Mouse (Mus musculus): ENCODE measurements around the gene Acox2. TPM values are rescaled to one million over a fixed set of nuclear protein-coding genes. Genes with fewer than 3 reads are reported as not detected.

Gene Acox2
- polyA plus RNA-seq, 1 experiment from 2014 or later: 47.0 TPM

DNA sequence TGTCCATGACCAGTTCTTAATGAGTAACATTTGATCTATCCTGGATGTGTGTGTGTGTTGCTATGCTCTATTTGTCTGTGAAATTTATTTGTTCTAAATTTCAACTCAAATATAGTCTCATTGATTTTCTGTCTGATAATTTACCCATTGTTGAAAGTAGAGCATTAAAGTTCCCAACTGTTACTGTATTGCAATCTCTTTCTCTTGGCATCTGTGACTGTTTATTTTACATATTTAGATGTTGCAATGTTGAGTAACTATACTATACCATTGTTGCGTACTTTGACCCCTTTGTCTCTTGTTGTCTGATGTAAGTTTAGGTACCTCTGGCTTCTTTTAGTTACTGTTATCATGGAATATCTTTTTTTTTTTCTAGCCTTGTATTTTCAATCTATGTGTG is 5.2 kb upstream of the Acox2 start:
- WGBS (ENCODE audit: insufficient replicate concordance): 67% methylated on average over 1 of the region's 1 CpGs
- no peak overlapping the region for H3K4me2 ChIP-seq
- no peak overlapping the region for H3K27ac ChIP-seq (replicated peaks)

DNA sequence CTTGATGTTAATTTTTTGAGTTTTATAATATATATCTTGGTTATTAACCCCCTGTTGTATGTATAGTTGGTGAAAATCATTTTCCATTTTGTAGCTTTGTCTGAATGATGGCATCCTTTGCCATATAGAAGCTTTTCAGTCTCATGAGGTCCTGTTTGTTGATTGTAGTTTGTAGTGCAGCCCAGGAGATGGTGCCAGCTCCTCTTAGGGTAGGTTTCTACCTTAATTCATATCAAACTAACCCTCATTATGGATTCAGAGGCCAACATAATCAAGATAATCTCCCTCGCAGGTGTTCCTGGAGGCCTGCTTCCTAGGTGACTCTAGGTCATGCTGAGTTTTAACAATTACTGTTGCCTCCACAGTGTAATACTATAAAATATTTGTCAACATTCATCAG is 3.1 kb upstream of the Acox2 start:
- WGBS (ENCODE audit: insufficient replicate concordance): 52% methylated on average over 1 of the region's 1 CpGs
- H3K4me3 ChIP-seq (replicated peaks): no peak overlapping the region
- no peak overlapping the region for H3K27ac ChIP-seq (replicated peaks)
- no peak overlapping the region for H3K9ac ChIP-seq
- H3K27me3 ChIP-seq: no peaks in the 10 kb centered on the region
- no peak for ATAC-seq (ENCODE audit: insufficient read depth)
- no peaks in the 10 kb centered on the region for H3K9me3 ChIP-seq (replicated peaks)
- no peaks in the 10 kb centered on the region for H3K4me1 ChIP-seq (replicated peaks)
- no peak overlapping the region for H3K4me2 ChIP-seq
- no peaks in the 10 kb centered on the region for H3K36me3 ChIP-seq (replicated peaks)

More for the DNA sequence above, 5.2 kb upstream of the Acox2 start:
- Histone ChIP-seq H3K9ac (no peak overlapping the region), H3K4me3 (replicated peaks) (no peak overlapping the region), H3K27me3 (no peaks in the 10 kb centered on the region), H3K36me3 (replicated peaks) (no peaks in the 10 kb centered on the region), H3K9me3 (replicated peaks) (no peaks in the 10 kb centered on the region), H3K4me1 (replicated peaks) (no peaks in the 10 kb centered on the region)
- ATAC-seq (ENCODE audit: insufficient read depth): no peak

DNA sequence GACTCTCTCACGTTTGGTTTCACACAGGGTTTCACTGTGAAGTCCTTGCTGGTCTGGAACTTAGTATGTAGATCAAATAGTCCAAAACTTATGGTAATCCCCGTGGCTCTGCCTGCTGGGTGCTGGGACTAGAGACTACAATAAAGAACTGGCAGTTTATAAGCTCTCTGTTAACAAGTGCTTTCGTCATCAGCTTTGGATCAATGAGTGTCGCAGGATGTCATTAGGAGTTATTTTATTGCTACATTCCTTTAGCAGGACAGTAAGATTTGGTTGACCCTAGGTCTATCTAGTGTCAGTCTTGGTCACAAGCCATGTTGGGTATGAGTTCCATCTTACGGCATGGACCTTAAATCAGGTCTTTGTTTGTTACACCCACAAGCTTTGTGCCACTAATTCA is 1.1 kb upstream of the Acox2 start:
- ATAC-seq (ENCODE audit: insufficient read depth): no peak
- Histone ChIP-seq H3K36me3 (replicated peaks) (no peaks in the 10 kb centered on the region), H3K4me3 (replicated peaks) (no peak overlapping the region), H3K4me2 (no peak overlapping the region), H3K27ac (replicated peaks) (0 out of 2 replicates have a peak overlapping the region, but pooled peaks have one; percentile 45), H3K9me3 (replicated peaks) (no peaks in the 10 kb centered on the region), H3K9ac (no peak overlapping the region), H3K27me3 (no peaks in the 10 kb centered on the region), H3K4me1 (replicated peaks) (no peaks in the 10 kb centered on the region; the same call in 1 of the 2 replicates)
- 51% methylated on average over 5 of the region's 5 CpGs for WGBS (ENCODE audit: insufficient replicate concordance)

DNA sequence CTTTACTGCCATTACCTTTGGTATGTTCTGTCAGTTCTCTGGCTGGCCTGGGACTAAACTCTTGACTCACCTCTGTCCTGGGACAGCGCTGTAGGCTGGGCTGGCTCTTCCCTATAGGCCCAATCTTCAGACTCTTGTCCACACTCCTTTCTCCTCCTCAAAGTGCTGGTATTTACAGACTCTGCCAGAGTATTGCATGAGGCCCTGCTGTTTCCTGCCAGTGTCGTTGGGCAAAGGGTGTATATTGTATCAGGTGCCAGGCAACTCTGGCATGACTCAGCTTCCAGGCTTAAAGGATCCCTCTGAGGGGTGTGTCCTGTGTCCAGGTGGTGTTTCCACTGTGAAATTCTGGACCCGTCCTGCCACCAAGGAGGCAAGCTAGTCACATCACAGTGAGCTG is 401 bp downstream of the Acox2 start:
- Histone ChIP-seq H3K9ac (no peak overlapping the region), H3K4me1 (replicated peaks) (no peaks in the 10 kb centered on the region; the same call in 1 of the 2 replicates), H3K27ac (replicated peaks) (peak overlapping the region; percentile 78), H3K4me2 (peak overlapping the region; percentile 50), H3K27me3 (no peaks in the 10 kb centered on the region), H3K4me3 (replicated peaks) (peak overlapping the region; percentile 36), H3K9me3 (replicated peaks) (no peaks in the 10 kb centered on the region), H3K36me3 (replicated peaks) (0 out of 2 replicates have a peak, but pooled peaks cover 3% of the 10 kb centered on the region)
- ATAC-seq (ENCODE audit: insufficient read depth): peak; percentile 4; the same call in 1 of the 2 replicates
- 42% methylated on average over 3 of the region's 3 CpGs for WGBS (ENCODE audit: insufficient replicate concordance)

DNA sequence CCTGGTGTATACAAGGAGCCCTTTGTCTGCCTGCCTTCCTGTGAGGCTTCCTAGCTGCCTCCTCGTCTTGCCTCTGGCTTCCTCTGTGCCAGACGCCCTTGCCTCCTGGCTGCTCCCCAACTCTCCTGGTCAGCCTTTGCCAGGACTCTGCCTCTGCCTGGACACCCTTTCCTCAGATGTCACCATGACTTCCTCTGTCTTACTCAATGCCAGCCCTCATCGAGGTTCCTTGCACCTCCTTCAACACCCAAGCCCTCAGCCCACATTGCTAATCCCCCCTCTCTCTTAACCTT is 872 bp downstream of the Acox2 start:
- H3K36me3 ChIP-seq (replicated peaks): 0 out of 2 replicates have a peak, but pooled peaks cover 3% of the 10 kb centered on the region
- H3K9me3 ChIP-seq (replicated peaks): no peaks in the 10 kb centered on the region
- peak overlapping the region; percentile 36 for H3K4me3 ChIP-seq (replicated peaks)
- no peaks in the 10 kb centered on the region for H3K27me3 ChIP-seq
- no peaks in the 10 kb centered on the region; the same call in 1 of the 2 replicates for H3K4me1 ChIP-seq (replicated peaks)
- peak overlapping the region; percentile 78 for H3K27ac ChIP-seq (replicated peaks)
- H3K4me2 ChIP-seq: peak overlapping the region; percentile 50
- 23% methylated on average over 3 of the region's 3 CpGs for WGBS (ENCODE audit: insufficient replicate concordance)
- no peak overlapping the region for H3K9ac ChIP-seq
- no peak for ATAC-seq (ENCODE audit: insufficient read depth)

DNA sequence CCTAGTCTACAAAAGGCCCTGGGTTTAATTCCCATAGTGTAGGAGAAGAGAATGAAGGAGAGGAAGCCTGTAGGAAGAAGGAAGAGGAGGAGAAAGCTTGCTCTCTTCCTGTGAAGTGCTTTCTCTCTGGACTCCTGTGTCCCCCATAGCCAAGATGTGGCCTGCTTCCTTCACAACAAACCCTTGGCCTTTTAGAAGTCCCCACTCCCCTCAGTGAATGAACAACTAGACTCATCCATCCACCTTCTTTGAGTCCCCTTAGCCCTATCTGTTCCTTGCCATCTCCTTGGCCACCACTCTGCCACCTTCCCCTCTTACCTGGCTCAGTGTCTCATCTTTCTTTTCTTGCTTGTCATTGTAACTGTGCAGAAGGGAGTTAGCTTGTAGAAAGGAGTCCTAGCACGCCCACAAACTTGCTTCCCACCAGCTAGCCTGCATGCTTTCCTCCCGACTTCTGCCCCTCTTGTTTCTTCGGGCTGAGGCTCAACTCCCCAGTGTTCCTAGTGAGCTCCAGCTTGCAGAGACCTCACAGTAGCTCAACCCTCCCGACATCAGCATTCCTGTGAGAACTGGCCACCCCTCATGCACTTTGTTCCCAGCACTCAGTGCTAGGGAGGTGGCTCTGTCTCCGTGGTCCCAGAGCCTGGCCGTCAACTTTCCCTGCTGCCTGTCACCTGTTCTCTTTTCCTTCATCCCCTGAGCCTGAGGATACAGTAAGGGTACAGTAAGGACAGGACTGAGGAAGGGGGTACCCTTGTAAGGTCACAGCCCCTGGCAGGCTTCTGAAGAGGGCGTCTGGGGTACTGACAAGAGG is 1.4 kb downstream of the Acox2 start:
- H3K9ac ChIP-seq: peak overlapping the region; percentile 5; the same call in 1 of the 2 replicates
- H3K9me3 ChIP-seq (replicated peaks): no peaks in the 10 kb centered on the region
- 34% methylated on average over 7 of the region's 7 CpGs for WGBS (ENCODE audit: insufficient replicate concordance)
- peak overlapping the region; percentile 50 for H3K4me2 ChIP-seq
- peak overlapping the region; percentile 36 for H3K4me3 ChIP-seq (replicated peaks)
- peak overlapping the region; percentile 78 for H3K27ac ChIP-seq (replicated peaks)
- H3K36me3 ChIP-seq (replicated peaks): 0 out of 2 replicates have a peak, but pooled peaks cover 3% of the 10 kb centered on the region
- H3K4me1 ChIP-seq (replicated peaks): no peaks in the 10 kb centered on the region; the same call in 1 of the 2 replicates
- no peaks in the 10 kb centered on the region for H3K27me3 ChIP-seq
- ATAC-seq (ENCODE audit: insufficient read depth): 0 out of 2 replicates have a peak, but pooled peaks have one; percentile 13

- H3K27me3 ChIP-seq: no peaks in the 10 kb centered on the region
- no peaks in the 10 kb centered on the region; the same call in 1 of the 2 replicates for H3K4me1 ChIP-seq (replicated peaks)
- H3K9ac ChIP-seq: no peak overlapping the region
- H3K36me3 ChIP-seq (replicated peaks): 0 out of 2 replicates have a peak, but pooled peaks cover 3% of the 10 kb centered on the region
- H3K9me3 ChIP-seq (replicated peaks): no peaks in the 10 kb centered on the region
- 0 out of 2 replicates have a peak, but pooled peaks have one; percentile 16 for ATAC-seq (ENCODE audit: insufficient read depth)
- H3K27ac ChIP-seq (replicated peaks): peak overlapping the region; percentile 78
- 40% methylated on average over 5 of the region's 5 CpGs for WGBS (ENCODE audit: insufficient replicate concordance)
- H3K4me3 ChIP-seq (replicated peaks): peak overlapping the region; percentile 36
- H3K4me2 ChIP-seq: peak overlapping the region; percentile 50
These were observed 2.3 kb downstream of the Acox2 start for GRCm38 (mm10) chr14:8256881-8257280.

- H3K4me2 ChIP-seq: peak overlapping the region; percentile 50; the same call in 1 of the 2 replicates
- no peak overlapping the region for H3K27ac ChIP-seq (replicated peaks)
- no peaks in the 10 kb centered on the region; the same call in 1 of the 2 replicates for H3K4me1 ChIP-seq (replicated peaks)
- 55% methylated on average over 6 of the region's 6 CpGs for WGBS (ENCODE audit: insufficient replicate concordance)
- H3K9me3 ChIP-seq (replicated peaks): no peaks in the 10 kb centered on the region
- H3K9ac ChIP-seq: no peak overlapping the region
- no peak for ATAC-seq (ENCODE audit: insufficient read depth)
- H3K36me3 ChIP-seq (replicated peaks): 0 out of 2 replicates have a peak, but pooled peaks cover 3% of the 10 kb centered on the region
- H3K27me3 ChIP-seq: no peaks in the 10 kb centered on the region
- H3K4me3 ChIP-seq (replicated peaks): no peak overlapping the region
These were observed 3.1 kb downstream of the Acox2 start for GRCm38 (mm10) chr14:8256072-8256471.

DNA sequence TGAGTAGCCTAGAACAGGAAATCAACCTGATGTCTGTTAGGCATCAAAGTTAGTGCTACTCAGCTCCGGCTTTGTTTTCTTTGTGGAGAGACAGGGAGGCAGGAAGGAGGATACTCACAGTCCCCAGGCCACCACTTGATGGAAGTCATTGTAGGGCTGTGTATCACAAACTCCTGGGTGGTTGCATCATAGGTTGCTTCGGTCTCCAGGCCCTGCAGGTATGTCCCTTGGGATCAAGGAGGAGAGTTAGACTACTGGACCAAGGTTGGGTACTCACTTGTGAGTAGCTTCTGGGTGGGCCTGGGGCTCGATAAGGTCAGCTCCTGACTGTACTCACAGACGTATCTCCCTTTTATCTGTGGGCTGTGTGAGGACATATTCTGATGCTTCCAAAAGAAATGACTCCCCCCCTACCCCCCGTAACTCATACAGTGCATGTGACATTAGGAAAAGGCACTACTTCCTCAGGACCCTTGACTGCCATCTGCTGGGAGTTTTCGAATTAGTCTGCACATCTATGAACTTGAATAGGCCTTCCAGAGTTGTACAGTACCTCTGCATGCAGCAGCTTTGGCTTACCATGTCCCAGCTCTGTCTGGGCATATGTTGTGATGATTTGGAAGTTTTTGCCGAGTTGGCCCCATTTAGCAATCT is 4.0 kb downstream of the Acox2 start:
- H3K4me1 ChIP-seq (replicated peaks): no peaks in the 10 kb centered on the region; the same call in 1 of the 2 replicates
- H3K27me3 ChIP-seq: no peaks in the 10 kb centered on the region
- no peak for ATAC-seq (ENCODE audit: insufficient read depth)
- 42% methylated on average over 7 of the region's 7 CpGs for whole genome bisulfite sequencing (ENCODE audit: insufficient replicate concordance)
- 0 out of 2 replicates have a peak, but pooled peaks cover 3% of the 10 kb centered on the region for H3K36me3 ChIP-seq (replicated peaks)
- H3K9ac ChIP-seq: no peak overlapping the region
- no peak overlapping the region for H3K4me2 ChIP-seq
- no peak overlapping the region for H3K27ac ChIP-seq (replicated peaks)
- H3K9me3 ChIP-seq (replicated peaks): no peaks in the 10 kb centered on the region
- H3K4me3 ChIP-seq (replicated peaks): no peak overlapping the region

DNA sequence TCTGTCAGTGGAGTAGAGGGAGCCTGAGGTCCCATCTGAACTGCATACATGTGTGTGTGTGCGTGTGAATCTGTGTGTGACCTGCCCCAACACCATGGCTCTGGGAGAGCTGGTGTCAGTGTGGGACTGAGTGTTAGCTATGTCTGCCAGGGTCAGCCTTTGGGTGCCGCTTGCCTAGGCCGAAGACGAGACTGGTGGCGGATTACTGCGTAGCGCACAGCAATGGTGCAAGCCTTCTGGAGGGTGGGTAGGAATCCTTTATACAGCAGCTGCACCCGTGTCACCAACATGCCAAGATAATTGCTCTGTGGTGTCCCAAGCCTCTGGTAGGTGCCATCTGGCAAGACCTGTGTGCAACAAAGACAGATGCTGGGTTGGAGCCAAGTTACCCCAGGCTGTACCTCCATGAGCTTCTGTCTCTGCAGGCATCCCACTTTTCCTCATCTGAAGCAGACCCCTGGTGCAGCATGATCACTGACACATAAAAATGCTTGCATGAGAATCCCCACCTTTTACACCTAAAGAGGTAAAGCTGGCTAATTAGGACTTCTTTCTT is 7.7 kb downstream of the Acox2 start:
- Histone ChIP-seq H3K4me1 (replicated peaks) (no peaks in the 10 kb centered on the region; the same call in 1 of the 2 replicates), H3K4me3 (replicated peaks) (no peak overlapping the region), H3K9ac (no peak overlapping the region), H3K9me3 (replicated peaks) (no peaks in the 10 kb centered on the region), H3K27me3 (no peaks in the 10 kb centered on the region), H3K4me2 (no peak overlapping the region), H3K27ac (replicated peaks) (no peak overlapping the region), H3K36me3 (replicated peaks) (0 out of 2 replicates have a peak, but pooled peaks cover 3% of the 10 kb centered on the region)
- no peak for ATAC-seq (ENCODE audit: insufficient read depth)
- WGBS (ENCODE audit: insufficient replicate concordance): 72% methylated on average over 8 of the region's 8 CpGs
